Mouse (Mus musculus): ENCODE measurements around the gene Rgs7.

Gene Rgs7

DNA sequence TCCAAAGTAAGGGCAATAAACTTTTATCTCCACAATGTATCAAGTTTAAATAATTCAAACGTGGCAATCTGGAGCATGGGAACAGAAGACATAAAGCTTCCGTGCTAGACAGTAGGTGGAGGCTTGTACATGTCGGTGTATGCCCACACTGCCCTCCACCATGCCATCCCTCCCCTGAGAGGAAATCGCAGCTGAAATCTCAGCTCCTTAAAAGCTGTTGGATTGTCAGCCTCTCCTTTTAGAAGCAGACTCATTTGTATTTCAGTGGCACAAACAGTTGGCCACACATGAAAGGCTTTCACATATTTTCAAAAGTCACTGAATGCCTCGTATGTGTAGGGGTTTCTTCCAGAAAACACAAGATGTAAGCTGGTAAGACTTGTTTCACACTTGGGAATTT is 304.1 kb downstream of the Rgs7 start:
- in situ Hi-C loops (cut with MboI; ENCODE audit: low sequenced_read_pairs), result no loop called here

DNA sequence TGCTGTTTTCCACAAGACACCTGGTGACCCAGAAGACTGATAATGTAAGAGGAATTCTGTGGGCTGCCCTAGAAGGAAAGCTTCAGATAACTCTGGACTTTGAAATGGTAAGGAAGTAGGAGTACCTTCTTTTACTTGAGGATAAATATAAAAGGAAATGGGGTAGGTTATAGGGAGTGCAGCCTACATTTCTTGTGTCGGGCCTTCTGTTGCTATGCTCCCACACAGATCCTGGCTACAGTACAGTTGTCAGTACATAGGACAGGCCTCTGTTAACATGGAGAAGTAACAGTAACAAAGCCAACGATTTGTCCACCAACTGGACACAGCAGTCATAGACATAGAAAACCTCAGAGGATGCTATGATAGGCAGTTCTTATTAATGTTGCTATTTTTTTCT is 307.1 kb downstream of the Rgs7 start:
- in situ Hi-C loops (cut with MboI; ENCODE audit: low sequenced_read_pairs), result no loop called here

DNA sequence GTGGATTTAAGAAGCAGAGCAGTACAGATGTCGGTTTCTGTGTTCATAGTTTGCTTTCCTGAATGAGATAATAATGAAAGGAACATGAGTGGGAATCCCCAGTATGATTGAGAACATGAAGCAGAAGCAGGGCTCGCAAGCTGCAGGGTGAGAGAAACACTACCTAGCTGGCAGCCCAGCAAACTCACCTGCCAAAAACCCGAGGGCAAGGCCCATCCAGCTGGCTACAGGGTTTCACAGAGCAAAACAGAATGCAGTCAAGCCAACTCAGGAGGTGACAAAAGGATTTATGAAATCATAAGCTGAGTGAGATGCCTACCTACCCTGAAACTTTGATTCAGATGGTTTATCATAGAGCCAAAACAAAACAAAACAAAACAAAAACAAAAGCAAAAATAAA is 307.6 kb downstream of the Rgs7 start:
- in situ Hi-C loops (cut with MboI; ENCODE audit: low sequenced_read_pairs), result no loop called here

DNA sequence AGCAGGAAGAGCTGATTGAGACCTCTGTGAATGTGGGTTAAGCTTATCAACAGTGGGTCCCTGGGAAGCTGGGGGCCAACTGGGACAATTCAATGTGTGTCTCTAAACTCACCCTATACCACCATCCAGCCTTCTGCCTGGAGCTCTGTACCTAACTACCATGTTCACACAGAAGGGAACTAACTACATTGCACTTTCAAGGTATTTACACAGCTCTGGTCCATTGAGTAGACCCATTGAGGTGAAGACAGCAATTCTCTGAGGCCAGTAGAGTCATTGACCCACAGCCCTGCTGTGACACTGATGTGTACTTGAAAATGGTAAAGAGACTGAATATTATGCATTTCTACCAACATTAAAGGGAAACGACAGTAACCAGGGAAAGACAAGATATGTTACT is 313.6 kb downstream of the Rgs7 start:
- in situ Hi-C loops (cut with MboI; ENCODE audit: low sequenced_read_pairs), result no loop called here

DNA sequence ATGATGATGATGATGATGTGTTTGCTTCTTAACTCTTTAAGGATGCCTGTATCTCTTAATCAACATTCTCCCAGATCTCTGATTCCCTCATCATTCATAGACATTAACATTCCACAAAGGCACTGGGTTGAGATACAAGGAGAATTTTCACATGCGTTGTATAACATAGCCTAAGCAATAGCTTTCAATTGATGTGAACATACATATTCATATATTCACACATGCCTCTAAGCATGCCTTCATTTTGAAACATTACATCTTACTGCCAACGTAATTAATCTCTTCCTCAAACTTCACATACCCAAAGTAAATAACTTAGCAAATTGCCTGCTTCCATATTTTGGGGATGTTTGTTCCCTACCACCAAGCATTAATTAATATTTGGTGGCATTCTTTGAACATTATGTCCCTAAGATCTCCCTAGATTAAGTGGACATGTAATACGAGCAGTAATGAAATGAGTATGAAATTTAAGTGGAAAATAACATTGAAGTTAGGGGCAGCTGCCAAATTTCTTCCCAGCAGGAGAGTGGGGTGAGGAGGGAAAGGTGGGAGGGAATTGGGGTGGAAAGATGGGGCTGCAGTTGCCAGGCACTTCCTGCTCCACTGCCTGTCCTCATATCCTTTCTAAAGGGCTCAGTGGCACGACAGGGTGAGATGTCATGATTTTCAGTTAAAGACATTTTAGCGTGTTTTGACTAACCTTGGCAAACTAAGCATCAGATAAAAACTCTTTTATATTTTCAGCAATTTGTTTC is 317.2 kb downstream of the Rgs7 start:
- in situ Hi-C loops (cut with MboI; ENCODE audit: low sequenced_read_pairs), result no loop called here

DNA sequence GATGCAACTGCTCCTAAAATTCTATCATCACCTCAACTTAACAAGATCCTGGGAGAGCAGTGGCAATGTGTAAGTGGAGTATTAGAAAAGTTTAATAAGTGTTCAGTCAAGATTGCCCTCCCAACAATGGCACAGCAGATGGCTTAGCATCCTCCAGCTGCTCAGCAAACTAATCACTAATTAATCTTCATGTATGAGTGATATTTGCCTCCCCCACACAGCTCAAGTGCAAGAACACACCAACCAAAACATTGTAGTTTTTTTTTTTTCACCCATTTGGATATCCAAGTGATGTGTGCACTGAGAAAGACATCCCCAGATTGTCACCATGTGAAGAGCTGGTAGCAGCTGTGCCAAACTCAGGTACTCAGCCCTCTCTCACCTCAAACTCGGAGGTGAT is 336.8 kb downstream of the Rgs7 start:
- in situ Hi-C loops (cut with MboI; ENCODE audit: low sequenced_read_pairs), result no loop called here

DNA sequence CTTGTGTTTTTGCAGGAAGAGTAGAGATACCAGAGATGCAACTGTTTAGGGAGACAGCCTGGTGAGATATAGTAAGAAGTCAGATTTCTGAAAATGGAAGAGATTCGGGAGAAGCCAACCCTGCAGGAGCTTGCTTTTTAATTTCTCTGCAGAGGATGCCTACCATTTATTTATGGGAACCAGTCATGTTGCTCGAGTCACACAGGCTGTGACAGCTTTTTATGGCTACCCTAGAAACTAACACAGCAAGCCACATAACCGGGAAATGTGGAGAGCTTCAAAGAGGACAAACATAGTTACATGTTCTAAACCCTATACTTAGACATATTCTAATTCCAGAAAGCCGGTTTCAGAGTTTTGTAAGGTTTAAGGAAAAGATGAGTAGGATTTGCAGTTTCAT is 349.2 kb downstream of the Rgs7 start:
- in situ Hi-C loops (cut with MboI; ENCODE audit: low sequenced_read_pairs), result no loop called here

DNA sequence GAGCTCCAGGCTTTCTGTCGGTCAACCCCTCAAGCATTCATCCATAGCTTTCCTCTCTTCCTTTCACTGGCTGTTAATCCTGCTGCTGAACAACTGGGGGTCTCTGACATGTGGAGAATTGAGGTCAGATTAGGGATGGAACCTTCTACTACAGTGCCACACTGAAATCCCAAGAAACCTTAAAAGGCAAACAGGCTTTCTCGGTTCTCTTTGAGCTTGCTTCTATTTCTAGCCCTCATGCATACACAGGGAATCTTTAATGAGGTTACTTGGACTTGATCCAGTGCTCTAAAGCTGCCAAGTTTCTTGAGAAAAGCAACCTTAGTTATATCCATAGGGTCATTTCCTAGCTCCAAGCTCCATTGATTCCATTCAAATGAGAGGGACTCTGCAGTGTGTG is 363.8 kb downstream of the Rgs7 start:
- in situ Hi-C loops (cut with MboI; ENCODE audit: low sequenced_read_pairs), result no loop called here

DNA sequence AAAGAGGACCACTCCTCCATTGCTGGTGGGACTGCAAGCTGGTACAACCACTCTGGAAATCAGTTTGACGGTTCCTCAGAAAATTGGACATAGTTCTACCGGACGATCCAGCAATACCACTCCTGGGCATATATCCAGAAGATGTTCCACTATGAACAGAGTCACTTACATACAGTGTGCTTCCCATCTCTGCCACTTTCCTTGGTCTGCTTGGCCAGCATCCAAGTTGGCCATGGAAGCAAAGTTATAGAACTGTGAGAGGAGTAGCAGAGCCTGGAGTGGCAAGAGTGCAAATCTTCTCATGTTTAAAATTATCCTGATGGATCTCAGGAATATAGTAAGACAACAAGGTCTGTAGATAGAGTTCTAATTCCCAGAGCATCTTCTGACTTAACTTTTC is 367.9 kb downstream of the Rgs7 start:
- in situ Hi-C loops (cut with MboI; ENCODE audit: low sequenced_read_pairs), result no loop called here

DNA sequence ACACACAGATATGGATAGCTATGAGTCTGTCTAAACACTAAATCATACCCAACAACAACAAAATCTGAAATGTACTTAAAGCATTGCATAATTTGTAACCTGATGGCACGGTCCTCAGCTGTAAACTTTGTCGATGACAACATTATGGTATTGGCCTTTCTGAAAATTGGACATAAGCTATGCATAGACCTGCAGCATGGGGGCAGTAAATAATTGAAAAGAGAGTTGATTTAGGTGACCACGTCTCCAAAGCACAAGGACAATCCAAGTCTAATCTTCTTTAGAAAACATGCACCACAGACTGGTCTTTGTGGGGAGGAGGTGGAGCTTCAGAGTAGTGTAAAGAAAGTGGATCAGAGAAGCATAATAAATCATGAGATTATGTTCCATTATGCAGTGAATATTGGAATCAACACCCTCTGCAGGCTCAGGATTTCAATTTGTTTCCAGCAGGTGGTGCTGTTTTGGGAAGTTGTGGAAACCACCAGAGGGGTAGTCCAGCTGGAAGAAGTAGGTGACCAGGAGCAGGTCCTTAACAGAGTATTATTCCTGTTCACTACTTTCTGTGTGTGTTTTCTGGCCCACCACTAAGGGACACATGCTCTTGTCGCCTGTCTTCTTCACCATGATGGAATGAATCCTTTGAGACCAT is 373.3 kb downstream of the Rgs7 start:
- in situ Hi-C loops (cut with MboI; ENCODE audit: low sequenced_read_pairs), result no loop called here

DNA sequence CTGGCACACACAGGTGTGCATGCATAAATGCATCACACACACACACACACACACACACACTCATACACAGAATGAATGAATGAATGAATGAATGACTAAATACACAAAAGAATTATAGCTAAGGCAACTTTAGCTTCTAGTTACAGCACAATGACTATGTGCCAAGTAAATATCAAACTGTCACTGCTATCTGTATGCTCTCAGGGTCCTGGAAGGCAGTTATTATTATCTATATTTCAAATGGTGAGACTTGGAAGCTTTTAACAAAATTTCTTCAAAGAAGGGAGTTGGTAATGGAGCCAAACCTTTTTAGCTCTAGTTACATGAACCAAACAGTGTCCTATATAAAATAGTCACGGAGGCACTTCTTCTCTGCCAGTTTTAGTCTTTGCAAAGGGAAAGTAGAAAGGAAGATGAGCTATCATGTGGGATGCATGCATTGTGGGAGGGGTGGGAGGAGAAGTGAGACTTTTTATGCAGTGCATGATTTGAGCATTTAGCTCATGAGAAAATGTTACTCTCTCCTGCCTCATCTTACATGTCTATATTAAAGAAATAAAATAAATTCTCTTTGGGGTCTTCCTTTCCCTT is 383.9 kb downstream of the Rgs7 start:
- in situ Hi-C loops (cut with MboI; ENCODE audit: low sequenced_read_pairs), result no loop called here

DNA sequence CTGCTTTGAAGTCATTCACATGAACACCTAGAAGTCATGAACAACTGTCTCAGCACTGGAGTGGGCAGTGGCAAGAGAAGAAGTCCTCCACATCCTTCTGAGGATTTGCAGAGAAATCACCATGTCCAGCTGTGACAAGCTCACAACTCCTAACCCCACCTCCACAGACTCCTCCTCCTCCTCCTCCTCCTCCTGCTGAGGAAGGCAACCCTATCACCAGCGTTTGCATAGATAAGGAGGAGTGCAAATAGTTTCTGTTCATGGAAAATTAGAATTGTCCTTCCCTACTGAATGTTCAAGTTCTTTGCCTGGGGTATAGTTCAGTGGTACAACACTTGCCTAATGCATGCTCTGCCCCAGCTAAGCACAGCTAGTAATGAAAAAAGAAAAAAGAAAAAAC is 386.0 kb downstream of the Rgs7 start:
- in situ Hi-C loops (cut with MboI; ENCODE audit: low sequenced_read_pairs), result no loop called here

DNA sequence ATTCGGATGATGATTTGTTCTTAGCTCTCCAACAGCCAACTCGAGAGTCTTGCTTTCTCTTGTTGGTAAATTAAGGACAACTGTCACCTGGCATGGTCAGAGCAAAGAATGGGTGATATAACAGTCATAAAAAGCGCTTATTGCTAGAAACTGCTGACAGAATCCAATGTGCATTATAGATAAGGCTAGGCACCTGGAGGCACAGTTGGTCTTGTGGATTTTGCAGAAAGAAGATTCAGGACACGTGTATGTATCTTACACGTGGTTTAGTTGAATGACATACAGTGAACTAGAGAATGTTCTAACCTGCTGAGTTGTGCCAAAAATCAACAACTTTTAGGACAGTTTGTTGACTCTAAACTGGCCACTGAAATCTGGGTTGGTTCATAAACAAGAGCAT is 386.9 kb downstream of the Rgs7 start:
- in situ Hi-C loops (cut with MboI; ENCODE audit: low sequenced_read_pairs), result no loop called here

DNA sequence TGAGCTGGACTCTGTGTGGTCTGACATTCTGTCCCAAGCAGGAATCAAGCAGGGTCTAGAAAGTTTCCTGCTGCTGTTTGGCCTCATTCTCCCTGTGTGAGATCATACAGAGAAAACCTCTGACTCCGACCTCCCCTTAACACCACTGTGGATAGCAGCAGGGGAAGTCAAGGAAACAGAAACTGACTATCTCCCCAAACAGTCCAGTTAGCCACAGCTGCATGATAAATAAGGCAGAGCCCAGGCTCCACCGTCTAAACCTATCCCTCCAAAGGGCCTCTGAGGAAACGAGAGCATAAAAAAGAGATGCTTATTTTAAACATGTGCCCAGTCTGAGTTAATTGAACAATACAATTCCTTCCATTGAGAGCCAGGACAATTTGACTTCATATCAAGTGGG is 395.3 kb downstream of the Rgs7 start:
- in situ Hi-C loops (cut with MboI; ENCODE audit: low sequenced_read_pairs), result no loop called here

DNA sequence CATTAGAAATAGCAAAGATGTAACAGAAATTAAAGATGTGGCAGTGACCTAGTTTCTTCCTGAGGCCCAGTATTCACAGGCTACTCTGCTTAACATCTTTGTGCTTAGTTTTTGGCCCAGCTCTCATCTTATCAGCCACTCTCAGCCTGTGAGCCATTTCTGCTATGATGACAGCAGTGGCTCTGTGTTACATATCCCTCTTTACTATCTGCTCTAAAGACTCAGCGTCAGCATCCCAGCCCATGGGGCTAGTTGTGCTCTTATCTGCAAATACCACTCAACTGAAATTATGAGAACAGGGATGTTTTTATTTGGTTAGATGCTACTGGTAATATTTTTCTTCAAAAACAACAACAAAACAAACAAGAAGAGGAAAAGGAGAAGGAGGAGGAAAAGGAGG is 410.2 kb downstream of the Rgs7 start:
- in situ Hi-C loops (cut with MboI; ENCODE audit: low sequenced_read_pairs), result no loop called here

DNA sequence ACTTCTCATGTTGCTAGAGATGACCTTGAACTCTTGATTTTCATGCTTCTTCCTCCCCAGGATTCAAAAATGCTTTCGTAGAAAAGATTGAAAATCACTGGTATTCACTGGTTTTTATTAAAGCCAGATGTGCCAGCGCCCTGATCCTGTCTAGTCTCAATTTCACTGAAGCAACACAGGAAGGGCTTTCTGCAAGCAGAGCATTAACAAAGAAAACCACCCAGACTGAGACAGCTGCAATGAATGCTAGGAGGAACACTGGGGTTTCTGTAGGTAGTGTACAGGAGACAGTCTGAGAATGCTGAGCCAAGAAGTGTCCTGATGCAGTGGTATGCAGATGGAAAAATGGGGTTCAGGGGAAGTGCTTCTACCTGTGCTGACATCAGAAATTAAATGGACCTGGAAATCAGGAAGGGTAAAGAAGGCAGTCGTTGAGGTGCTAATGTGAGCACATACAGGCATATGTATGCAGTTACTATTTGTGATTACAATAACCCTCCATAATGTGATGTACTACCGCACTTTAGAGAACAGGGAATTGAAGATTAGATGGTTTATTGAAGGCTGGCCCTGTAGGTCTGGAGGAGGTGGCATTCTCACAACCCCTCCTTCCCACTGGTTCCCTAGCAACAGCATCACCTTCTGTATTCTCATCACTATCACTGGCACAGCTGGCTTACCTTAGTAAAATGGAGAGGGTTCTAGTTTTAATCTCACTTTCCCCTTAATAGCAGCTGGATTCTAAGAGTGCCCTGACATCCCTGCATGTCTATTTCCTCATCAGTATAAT is 412.3 kb downstream of the Rgs7 start:
- in situ Hi-C loops (cut with MboI; ENCODE audit: low sequenced_read_pairs), result no loop called here

DNA sequence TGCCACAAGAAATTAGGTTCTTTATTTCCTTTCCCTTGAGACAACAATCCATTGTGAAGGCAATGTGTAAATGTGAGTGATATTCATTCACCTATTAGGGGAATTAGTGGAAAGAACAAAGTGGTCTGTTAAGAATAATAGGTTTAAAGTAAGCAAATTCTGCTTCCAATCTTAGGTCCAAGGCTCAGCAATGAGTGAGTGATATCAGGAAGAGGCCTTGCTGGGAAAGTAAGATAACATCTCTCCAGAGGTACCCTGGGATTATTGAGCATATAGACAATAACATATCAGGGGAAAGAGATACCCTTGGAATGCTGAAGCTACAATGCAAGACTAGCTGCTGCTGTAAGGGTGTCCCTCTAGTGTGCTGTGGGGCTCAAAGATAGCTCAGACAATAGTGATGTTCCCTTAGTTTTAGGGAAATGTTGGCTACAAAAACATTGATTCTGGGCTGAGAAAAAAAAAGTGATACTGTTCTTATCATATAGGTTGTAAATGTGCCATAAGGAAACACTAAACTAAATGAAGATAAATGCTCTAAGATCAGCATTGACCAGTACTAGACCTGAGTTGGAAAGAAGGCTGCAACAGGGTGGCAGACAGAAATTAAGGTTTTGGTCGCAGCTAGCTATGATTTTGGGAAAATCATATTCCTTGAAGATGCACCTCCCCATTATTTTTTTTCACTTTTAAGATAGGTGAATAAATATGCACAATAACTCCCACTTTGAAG is 418.6 kb downstream of the Rgs7 start:
- in situ Hi-C loops (cut with MboI; ENCODE audit: low sequenced_read_pairs), result no loop called here

DNA sequence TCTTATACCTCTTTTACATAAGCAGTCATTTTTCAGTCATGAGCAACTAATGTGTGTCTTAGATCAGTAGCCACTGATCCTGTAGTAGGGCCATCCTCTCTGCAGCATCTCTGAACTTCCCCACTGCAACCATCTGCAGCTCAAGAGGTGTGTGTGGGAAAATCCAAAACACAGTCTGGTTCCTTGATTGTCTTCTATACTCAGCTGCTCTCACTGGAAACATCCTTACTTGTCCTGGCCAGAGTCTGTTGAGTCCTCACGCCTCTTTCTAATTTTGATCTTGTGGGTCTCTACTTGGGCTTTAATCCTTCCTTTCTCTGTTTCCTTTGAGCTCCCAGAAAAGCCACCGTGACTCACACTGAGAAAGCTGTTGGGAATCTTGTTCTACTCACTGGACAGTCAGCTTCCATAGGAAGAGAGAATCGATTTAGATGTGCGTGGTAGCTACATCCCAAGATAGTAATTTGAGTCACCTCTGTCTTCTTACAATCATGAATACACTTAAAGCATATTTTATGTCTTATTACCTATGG is 422.5 kb downstream of the Rgs7 start:
- in situ Hi-C loops (cut with MboI; ENCODE audit: low sequenced_read_pairs), result no loop called here

DNA sequence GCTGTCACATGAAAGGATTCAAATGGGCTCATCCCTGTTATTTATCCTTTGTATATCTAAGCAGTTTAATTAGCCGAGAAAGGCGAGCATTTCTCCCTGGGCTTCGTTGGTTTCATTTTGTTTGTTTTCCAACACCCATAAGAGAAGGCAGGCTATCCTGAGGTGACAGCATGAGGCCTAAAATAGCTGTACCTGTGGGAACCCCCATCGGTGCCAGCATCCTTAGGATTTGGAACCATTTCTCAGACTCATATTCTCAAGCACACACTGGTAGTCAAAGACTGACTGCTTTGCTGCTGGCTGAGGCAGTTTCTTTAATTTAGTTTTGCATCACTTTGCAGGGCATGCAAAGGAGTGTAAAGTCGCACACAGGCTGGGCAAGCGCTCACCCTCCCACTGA is 443.2 kb downstream of the Rgs7 start:
- in situ Hi-C loops (cut with MboI; ENCODE audit: low sequenced_read_pairs), result no loop called here

DNA sequence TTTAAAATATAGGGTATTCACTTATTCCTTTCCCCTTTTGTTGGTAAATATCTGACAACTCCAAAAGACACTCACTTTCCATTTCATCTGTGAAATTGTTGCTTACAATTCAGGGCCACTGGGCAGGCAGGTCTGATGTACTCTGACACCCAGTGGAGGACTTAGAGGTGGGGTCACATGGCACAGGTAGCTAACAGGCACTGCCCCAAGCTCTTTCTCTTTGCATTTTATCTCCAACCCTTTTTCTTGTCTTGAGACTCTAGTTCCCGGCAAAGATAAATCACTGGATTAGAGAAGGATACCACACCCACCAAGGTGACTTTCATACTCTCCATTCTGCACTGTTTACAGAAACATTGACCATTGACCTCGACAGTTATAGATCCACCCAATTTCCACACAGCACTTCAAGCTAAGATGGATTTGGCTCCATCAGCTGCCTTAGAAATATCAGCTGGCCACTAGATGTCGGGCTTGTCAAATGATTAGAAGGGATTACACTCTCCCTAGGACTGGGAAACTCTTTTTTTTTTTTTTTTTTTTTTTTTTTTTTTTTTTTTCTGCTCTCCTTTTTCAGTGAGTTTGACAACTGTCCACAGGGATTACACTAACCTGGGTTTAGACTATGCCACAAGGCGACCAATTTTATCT is 451.0 kb downstream of the Rgs7 start:
- in situ Hi-C loops (cut with MboI; ENCODE audit: low sequenced_read_pairs), result no loop called here
